Mouse (Mus musculus) retina, postnatal 7 days (tissue): ENCODE measurements around the gene Ttpal.
"Not testable (repeated sequence)": the region's sequence is repeated elsewhere in the genome, so short reads cannot be mapped to it uniquely, and the experiment has no call there.

Experiments
- DNase-seq: peaks from one replicate; pipeline ENCODE4 v3.0.0-alpha.2; 2012; ENCODE audit warnings: low read depth, low spot score

Ttpal gene

GRCm38 (mm10) chr2:163631223-163631622 is 29.1 kb downstream of the Ttpal start:
- DNase-seq = no peak

DNA sequence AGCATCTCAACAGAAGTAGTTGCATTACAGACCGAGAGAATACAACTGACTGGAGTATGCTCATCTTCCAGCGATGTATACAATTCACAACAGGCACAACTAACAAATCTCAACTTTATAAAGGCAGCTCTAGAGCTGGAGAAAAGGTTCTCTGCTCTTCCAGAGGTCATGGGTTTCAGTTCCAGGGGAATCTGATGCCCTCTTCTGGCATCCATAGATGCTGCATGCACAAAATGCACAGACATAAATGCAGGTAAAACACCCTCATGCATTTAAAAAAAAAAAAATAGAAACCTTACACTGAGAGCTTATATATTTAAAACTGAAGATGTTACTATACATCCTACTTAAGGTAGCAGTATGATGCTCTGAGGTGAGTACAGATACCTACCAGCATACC is 29.6 kb downstream of the Ttpal start:
- no peak for DNase-seq

GRCm38 (mm10) chr2:163634211-163634610 is 32.1 kb downstream of the Ttpal start:
- DNase-seq = no peak

- no peak for DNase-seq
Observed at GRCm38 (mm10) chr2:163636057-163636456, 33.9 kb downstream of the Ttpal start.

- no peak for DNase-seq
Observed at GRCm38 (mm10) chr2:163637655-163638266, 35.6 kb downstream of the Ttpal start.

GRCm38 (mm10) chr2:163640493-163640892 is 38.4 kb downstream of the Ttpal start:
- no peak for DNase-seq

- DNase-seq = no peak
Observed at GRCm38 (mm10) chr2:163641681-163642080, 39.6 kb downstream of the Ttpal start.

DNA sequence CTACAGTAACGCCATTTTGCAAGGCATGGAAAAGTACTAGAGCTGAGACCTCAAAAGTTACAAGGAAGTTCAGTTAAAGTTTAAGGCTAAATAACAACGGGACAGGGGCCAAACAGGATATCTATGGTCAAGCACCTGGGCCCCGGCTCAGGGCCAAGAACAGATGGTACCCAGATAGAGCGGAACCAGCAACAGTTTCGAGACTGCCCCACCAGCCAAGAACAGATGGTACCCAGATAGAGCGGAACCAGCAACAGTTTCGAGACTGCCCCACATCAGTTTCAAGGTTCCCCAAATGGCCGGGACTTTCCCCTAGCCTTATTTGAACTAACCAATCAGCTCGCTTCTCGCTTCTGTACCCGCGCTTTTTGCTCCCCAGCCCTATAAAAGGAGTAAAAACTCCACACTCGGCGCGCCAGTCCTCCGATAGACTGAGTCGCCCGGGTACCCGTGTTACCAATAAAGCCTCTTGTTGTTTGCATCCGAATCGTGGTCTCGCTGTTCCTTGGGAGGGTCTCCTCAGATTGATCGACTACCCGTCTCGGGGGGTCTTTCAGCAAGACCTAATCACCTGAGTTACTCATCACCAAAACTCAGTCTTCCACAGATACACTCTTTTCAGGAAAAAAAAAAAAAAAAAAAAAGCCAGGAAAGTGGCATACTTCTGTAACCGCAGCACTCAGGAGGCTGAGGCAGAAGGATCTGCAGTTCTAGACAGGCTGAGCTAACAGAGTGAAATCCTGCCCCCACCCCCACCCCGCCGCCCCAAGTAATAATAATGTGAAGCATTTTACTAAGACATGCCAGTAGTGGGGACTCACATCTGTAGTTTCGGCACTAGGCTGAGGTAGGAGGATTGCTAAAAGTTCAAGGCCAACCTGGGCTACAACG is 40.8 kb downstream of the Ttpal start:
- no peak for DNase-seq

- no peak for DNase-seq
Observed at GRCm38 (mm10) chr2:163643576-163643971, 41.5 kb downstream of the Ttpal start.

- DNase-seq = no peak
Observed at GRCm38 (mm10) chr2:163644047-163644446, 41.9 kb downstream of the Ttpal start.

GRCm38 (mm10) chr2:163644575-163645385 is 42.7 kb downstream of the Ttpal start, which contains the start of gene Serinc3:
TSS of gene Serinc3 (minus strand) at chr2:163645131.
- DNase-seq = peak; percentile 99

DNA sequence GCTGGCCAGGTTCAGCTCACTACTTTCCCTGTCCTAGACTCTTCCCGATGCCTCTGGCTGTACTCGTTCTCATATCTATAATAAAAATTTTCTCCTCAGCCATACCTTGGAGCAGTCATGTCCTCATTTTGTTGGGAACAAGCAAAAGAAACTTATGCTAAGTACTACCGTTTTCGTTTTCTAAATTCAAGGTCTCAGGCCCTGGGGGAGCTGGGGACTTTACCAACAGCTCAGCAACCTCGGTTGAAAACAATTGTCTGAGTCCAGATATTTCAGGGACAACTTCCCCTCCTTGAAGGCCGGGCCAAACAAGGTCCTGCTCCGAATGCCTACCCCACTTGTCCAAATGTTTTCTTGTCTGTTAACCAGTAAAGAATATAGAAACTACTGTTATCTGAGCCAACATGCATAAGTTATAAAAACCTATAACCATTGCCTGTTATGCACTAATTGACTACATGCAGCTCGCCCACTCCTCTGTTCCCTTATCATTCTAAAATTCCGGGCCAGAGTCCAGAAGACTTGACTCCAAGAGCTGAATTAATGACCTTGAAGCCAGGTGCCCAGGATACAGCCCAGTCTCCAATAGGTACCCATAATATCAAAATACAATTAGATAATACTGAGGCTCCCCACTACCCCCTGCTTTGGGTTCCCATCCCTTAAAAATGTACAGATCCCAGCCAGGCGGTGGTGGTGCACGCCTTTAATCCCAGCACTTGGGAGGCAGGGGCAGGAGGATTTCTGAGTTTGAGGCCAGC is 43.8 kb downstream of the Ttpal start:
- DNase-seq = no peak

GRCm38 (mm10) chr2:163646461-163647080 is 44.5 kb downstream of the Ttpal start:
- DNase-seq = no peak

DNA sequence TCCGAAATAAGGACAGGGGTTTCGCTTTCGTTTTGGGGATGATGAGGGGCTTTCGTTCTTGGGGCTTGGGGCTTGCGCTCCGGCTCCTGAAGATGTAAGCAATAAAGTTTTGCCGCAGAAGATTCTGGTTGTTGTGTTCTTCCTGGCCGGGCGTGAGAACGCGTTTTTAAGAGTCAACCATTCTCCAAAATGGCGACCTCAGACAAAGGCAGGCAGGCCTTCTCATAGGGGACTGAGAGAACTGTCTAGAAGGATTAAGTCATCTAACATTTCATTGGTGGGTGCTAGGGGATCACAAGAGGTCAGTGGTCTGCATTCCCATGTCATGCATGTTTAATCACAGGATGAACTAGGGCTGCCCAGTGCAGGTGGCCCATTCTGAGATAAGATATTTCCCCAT is 53.6 kb downstream of the Ttpal start:
- DNase-seq = not testable (repeated sequence)

GRCm38 (mm10) chr2:163657486-163657885 is 55.4 kb downstream of the Ttpal start:
- DNase-seq = no peak

DNA sequence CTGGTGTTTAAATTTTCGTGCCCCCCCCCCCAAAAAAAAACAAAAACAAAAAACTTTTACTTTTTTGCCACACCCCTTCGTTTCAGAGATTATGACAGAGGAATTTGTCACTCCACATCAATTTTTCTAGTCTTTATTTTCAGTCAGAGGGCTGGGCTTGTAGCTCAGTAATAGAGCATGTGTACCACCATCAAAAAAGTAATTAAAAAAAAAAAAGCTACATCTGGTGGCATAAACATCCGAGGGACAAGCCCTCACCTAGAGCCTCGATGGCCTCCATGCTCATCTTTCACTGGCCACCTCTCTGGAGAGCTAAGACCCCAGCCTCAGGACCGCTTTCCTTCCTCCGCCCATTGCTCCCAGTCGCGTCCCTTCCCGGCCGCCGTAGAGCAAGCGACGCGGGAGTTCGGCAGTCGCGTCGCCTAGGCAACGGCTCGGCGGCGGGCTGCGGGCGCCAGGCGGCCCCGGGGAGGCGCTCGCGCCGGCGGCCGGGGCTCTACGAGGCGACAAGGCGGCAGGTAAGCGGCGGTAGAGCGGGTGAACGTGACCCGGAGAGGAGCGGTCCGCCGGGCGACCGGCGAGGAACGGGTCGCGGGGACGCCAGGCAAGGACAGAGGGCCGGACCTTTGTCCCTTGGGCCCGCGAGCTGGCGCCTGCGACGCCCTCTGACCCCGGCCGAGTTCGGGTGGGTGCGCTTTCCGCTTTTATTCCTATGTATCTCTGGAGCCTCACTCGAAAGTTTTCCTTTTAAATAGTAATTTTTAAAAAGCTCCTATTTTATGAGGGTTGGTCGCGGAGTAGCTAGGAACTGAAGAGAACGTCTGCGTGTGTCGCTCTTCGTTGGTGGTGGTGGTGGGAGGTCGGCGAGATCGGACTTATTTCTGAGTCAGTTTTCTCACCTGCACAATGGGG is 56.1 kb downstream of the Ttpal start, which contains the start of gene Pkig:
Pkig (plus strand) TSS at position 412 of the 912 bp plus-strand sequence.
- DNase-seq = peak; percentile 84

DNA sequence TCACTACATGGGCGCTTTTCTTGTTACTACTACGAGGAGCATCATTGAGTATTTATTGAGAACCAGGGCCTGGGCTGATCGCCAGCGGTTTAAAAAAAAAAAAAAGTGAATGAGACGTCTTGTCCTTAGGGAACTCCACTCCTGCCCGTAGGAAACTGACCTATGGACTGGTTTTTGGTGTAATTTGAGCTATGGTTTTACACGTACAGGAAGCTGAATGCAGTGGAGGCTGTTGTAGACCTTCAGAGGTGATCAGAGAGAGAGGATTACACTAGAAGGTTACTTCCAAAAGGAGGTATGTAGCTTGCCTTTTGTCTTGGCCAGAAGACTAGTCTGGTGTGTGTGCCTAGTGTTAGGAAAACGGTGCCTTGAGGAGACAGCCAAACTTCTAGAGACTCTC is 56.8 kb downstream of the Ttpal start:
- DNase-seq = no peak

GRCm38 (mm10) chr2:163659431-163659830 is 57.3 kb downstream of the Ttpal start:
- no peak for DNase-seq

DNA sequence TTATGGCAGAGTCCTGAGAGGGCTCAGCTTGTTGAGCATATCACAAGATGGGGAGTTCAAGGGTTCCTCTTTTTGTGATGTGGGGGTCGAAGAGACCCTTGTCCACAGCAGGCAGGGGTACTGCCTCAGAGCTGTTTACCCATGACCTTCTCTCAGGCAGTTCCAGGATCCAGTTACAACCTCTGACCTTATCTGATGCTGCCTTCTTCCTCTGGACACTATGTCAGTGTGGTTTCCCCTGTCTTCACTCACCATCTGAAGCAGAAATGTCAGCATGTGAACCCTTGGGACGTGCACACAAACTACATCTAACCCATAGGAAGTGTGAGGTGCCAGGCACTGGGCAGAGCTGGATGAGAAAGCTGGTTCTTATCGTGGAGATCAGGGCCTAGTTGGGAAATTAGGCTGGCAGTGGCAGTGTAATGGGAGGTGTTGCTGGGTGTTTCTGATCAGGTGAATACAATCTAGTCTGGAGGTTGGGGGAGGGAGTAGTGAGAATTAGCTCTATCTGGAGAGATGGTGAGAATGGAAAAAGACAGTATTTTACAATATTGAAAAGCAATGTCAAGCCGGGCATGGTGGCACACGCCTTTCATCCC is 58.1 kb downstream of the Ttpal start:
- no peak for DNase-seq
